Mouse (Mus musculus) neural tube, embryonic 15.5 days (tissue): ENCODE measurements around the gene Gm49387. TPM values are rescaled to one million over a fixed set of nuclear protein-coding genes. Genes with fewer than 3 reads are reported as not detected.

Source experiments
- ATAC-seq: fragments of 200-750 bp; cut with Nextera tagmentation; 2 replicates; pipeline ENCODE4 v1.8.0; 2017; ENCODE audit warnings: mild to moderate bottlenecking, moderate TSS enrichment, moderate library complexity; ENCODE audit not compliant: low FRiP score
- H3K27ac ChIP-seq: fragments of 300-500 bp; sonication (generic); replicated peaks from 2 replicates; pipeline ENCODE4 v1.5.1; 2015; ENCODE audit warnings: mild to moderate bottlenecking, inconsistent platforms
- H3K27me3 ChIP-seq: fragments of 300-500 bp; sonication (generic); replicated peaks from 2 replicates; pipeline ENCODE4 v1.6.1; 2015; ENCODE audit warnings: inconsistent platforms
- H3K36me3 ChIP-seq: fragments of 300-500 bp; sonication (generic); 2 replicates; pipeline ENCODE4 v1.6.1; 2015; ENCODE audit warnings: inconsistent platforms
- H3K4me1 ChIP-seq: fragments of 300-500 bp; sonication (generic); 2 replicates; pipeline ENCODE4 v1.6.1; 2015; ENCODE audit warnings: inconsistent platforms
- H3K4me2 ChIP-seq: fragments of 300-500 bp; sonication (generic); 2 replicates; pipeline ENCODE4 v1.6.1; 2015; ENCODE audit warnings: inconsistent platforms, mild to moderate bottlenecking, moderate library complexity
- H3K4me3 ChIP-seq: fragments of 300-500 bp; sonication (generic); replicated peaks from 2 replicates; pipeline ENCODE4 v1.5.1; 2015; ENCODE audit warnings: mild to moderate bottlenecking, inconsistent platforms
- H3K9ac ChIP-seq: fragments of 300-500 bp; sonication (generic); replicated peaks from 2 replicates; pipeline ENCODE4 v1.6.1; 2015; ENCODE audit warnings: mild to moderate bottlenecking, inconsistent platforms
- H3K9me3 ChIP-seq: fragments of 300-500 bp; sonication (generic); replicated peaks from 2 replicates; pipeline ENCODE4 v1.6.1; 2016; ENCODE audit warnings: inconsistent platforms
- WGBS: fragments of 180-500 bp; shearing (Covaris S2); methylation state at CpG from one replicate; pipeline ENCODE4 v1.1.7; 2015; ENCODE audit warnings: mixed read lengths; 5-methylcytosine and 5-hydroxymethylcytosine counted together
- polyA plus RNA-seq: library from polyadenylated mRNA; unstranded; fragments of >200 nt; fragmentation: Nextera tagmentation; extraction: Ambion mirVana; gene quantifications from 2 replicates; pipeline ENCODE4 v1.2.1, GENCODE M21; 2015

The Gm49387 gene
- polyA plus RNA-seq, 1 experiment from 2014 or later = 0.59 TPM

DNA sequence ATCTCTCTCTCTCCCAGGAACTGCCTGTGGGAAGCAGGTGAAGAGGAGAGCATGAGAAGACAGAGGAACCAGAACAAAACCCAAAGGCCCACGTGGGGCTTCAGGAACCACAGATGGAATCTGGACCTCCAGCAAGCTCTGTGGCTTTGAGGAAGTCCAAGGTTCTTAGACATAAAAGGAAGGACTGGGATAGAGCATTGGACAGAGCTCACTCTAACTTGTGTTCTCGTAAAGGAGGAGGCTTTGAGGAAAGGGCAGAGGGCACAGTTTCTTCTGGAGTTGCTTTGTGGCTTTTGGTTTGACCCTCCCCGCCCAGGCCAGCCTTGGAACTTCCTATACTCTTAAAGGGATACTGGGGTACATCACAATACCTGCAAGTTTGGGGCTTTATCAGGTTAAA is 108.0 kb downstream of the Gm49387 start:
- Histone ChIP-seq H3K4me1 (no peaks in the 10 kb centered on the region), H3K4me3 (no peak overlapping the region), H3K9me3 (no peaks in the 10 kb centered on the region), H3K27me3 (no peaks in the 10 kb centered on the region), H3K4me2 (no peak overlapping the region), H3K36me3 (no peaks in the 10 kb centered on the region), H3K9ac (no peak overlapping the region), H3K27ac (no peak overlapping the region)
- WGBS = 62% methylated on average over 3 of the region's 3 CpGs
- ATAC-seq = no peak

DNA sequence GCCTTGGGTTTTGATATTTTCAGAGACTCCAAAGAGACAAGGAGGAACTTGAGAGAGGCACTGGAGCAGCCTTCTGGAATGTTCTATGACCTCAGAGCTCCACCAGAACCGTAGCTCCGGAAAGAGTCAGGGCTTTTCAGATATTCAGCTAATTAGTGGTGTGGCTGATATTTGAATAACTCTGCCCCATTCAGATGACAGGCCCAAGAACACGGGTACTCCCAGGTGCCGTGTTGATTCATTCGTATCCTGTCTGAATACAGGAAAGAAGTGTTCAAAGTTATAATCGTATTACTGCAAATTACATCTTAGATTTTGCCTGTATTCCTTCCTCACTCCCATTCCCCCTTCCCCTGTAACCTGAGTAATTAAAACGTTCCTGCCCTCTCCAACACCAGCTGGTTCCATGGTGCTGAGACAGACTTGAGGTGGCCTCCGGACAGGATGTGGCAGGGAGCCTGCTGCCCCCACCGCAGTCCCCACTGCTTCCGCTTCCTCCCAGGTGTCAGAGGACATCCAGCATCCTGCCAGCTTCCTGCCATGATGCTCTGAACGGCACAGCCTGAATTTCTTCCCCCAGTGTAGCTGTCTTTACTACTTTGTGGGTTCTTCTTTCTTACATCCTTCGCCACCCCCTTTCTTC is 109.1 kb downstream of the Gm49387 start:
- ATAC-seq = no peak
- 82% methylated on average over 12 of the region's 12 CpGs for whole genome bisulfite sequencing
- Histone ChIP-seq H3K27me3 (no peaks in the 10 kb centered on the region), H3K4me3 (no peak overlapping the region), H3K4me1 (no peaks in the 10 kb centered on the region), H3K9me3 (no peaks in the 10 kb centered on the region), H3K9ac (no peak overlapping the region), H3K27ac (no peak overlapping the region), H3K36me3 (no peaks in the 10 kb centered on the region), H3K4me2 (no peak overlapping the region)

DNA sequence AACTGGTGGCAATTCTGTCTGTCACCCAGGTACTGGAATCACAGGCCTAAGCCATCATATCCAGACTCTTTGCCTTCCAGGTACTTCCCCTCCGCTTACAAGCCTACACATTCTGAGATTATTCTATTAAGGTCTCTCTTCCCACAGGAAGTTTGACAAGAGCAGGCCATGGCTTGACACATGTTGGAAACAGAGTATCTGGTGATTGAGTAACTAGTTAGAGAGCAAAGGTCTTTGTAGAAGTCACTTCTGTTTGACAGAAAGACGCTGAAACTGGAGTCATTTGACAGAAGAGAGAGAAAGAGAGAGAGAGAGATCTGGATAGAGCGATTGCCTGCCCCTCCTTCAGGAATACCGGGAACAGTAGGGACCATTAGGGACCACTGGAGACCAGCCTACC is 109.8 kb downstream of the Gm49387 start:
- Histone ChIP-seq H3K4me1 (no peaks in the 10 kb centered on the region), H3K36me3 (no peaks in the 10 kb centered on the region), H3K27ac (no peak overlapping the region), H3K4me3 (no peak overlapping the region), H3K27me3 (no peaks in the 10 kb centered on the region), H3K9me3 (no peaks in the 10 kb centered on the region), H3K9ac (no peak overlapping the region), H3K4me2 (no peak overlapping the region)
- WGBS = 90% methylated on average over 4 of the region's 4 CpGs
- ATAC-seq = no peak

DNA sequence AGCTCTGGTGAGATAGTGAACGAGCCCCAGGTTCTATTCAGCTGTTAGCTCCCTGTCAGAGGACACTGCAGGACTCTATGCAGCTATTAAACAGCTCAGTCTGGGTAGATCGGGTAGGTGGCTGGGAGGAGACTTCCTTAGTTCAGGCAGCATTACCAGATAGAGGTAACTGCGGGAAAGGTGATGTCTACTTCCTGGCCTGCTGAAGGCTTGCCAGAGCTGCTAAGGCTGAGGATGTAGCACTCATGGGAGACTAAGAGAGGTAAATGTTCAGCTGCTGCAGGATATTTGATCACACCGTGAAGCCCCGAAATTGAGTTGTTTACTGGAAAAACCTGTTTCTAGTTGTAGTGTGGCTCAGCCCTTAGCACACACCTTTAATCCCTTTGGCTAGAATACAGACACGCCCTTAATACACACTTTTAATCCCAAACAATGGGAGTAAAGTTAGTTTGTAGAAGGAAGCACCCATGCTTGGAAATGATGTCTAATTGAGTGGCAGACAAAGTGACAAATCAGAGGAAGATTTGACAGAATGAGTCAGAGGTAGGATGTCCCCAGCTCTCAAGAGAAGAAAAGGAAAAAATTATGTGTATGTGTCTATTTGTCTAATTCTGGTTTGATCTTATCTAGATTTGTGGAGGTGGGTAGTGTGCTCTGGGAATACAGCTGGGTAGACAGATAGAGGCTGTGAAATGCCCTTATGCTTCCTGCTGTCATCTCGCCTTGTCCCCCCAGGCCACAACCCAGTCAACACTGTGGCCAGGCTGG is 115.5 kb downstream of the Gm49387 start:
- no peak for ATAC-seq
- H3K27ac ChIP-seq = no peak overlapping the region
- no peak overlapping the region for H3K4me2 ChIP-seq
- WGBS = 82% methylated on average over 7 of the region's 7 CpGs
- H3K9me3 ChIP-seq = no peaks in the 10 kb centered on the region
- H3K9ac ChIP-seq = no peak overlapping the region
- no peaks in the 10 kb centered on the region for H3K4me1 ChIP-seq
- H3K4me3 ChIP-seq = no peak overlapping the region
- H3K27me3 ChIP-seq = no peaks in the 10 kb centered on the region
- H3K36me3 ChIP-seq = no peaks in the 10 kb centered on the region

DNA sequence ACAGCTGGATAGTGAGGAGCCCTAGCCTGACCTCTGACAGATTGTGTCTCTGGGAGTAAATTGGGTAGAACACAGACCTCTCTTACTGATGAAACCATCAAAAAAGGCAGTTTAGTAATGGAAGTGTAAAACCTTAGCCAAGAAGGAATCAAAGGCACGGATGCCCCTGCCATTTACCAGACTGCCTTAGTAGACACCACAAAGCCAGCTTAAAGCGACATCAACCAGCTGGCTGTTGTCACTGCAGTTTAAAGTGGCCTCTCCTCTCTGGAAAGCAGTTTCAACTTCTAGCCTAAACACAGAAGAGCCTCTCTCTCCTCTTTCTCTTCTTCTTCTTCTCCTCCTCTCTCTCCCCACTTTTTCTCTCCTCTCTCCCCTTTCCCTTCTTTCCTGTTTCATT is 119.4 kb downstream of the Gm49387 start:
- H3K27ac ChIP-seq = no peak overlapping the region
- H3K9ac ChIP-seq = no peak overlapping the region
- H3K27me3 ChIP-seq = no peaks in the 10 kb centered on the region
- no peaks in the 10 kb centered on the region for H3K36me3 ChIP-seq
- ATAC-seq = no peak
- no peaks in the 10 kb centered on the region for H3K4me1 ChIP-seq
- no peak overlapping the region for H3K4me2 ChIP-seq
- no peak overlapping the region for H3K4me3 ChIP-seq
- no peaks in the 10 kb centered on the region for H3K9me3 ChIP-seq
- WGBS = 74% methylated on average over 2 of the region's 2 CpGs

DNA sequence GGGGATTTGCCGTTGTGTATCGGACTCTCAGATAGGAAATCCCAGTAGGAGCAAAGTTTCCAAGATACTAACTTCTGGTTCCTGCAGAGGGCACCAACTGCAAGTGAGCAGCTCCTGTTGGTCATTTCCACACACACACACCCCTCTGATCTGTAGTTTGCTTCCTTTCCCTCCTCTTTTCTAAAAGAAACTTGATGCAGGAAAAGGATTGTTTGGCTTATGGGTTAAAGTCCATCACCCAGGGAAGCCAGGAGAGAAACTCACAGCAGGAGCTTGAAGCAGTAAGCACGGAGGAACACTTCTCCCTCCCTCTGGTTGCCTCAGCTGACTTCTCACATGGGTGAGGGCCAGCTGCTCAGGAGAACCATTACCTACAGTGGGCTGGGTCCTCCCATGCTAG is 121.5 kb downstream of the Gm49387 start:
- Histone ChIP-seq H3K27me3 (no peaks in the 10 kb centered on the region), H3K9me3 (no peaks in the 10 kb centered on the region; the same call in 1 of the 2 replicates), H3K27ac (no peak overlapping the region), H3K4me1 (no peaks in the 10 kb centered on the region), H3K4me3 (no peak overlapping the region), H3K4me2 (no peak overlapping the region), H3K9ac (no peak overlapping the region), H3K36me3 (no peaks in the 10 kb centered on the region)
- ATAC-seq = no peak
- WGBS = 59% methylated on average over 3 of the region's 3 CpGs

DNA sequence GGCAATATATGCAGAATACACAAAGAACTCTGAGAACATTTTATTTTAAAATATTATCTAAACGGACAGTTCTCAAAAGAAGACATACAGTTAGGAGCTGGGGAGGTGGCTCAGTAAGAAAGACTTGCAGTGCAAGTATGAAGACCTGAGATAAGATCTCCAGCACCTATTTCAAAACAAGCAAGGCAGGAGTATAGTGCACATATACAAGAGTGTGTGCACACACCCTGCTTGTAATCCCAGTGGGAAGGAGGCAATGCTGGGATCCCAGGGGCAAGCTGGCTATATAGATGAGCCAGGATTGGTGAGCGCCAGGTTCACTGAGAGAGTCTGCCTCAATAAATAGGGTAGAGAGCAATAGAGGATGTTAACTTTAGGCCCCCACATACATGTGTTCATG is 124.8 kb downstream of the Gm49387 start:
- Histone ChIP-seq H3K4me2 (no peak overlapping the region), H3K9me3 (no peaks in the 10 kb centered on the region; the same call in 1 of the 2 replicates), H3K4me1 (no peaks in the 10 kb centered on the region), H3K27me3 (no peaks in the 10 kb centered on the region), H3K9ac (no peak overlapping the region), H3K36me3 (no peaks in the 10 kb centered on the region), H3K27ac (no peak overlapping the region), H3K4me3 (no peak overlapping the region)
- 88% methylated on average over 2 of the region's 2 CpGs for WGBS
- ATAC-seq = no peak

DNA sequence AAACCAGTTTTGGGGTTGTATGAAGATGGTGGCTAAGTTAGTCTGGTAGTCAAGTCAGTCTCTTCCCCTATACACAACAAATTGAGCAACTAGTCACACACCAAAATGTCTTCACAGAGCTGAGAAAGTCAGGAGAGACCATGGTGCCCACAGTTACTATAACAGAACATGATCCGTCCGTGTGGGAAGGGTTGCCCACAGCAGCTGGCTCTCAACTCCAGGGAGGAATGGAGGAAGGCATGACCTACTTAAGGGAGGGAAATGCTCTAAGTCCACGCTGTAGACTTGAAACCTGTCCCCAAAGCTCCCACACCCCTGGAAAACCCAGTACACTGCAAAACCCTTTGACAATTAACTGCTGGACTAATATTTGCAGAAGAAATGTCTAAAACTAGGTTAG is 130.4 kb downstream of the Gm49387 start:
- H3K36me3 ChIP-seq = peaks cover 44% of the 10 kb centered on the region

DNA sequence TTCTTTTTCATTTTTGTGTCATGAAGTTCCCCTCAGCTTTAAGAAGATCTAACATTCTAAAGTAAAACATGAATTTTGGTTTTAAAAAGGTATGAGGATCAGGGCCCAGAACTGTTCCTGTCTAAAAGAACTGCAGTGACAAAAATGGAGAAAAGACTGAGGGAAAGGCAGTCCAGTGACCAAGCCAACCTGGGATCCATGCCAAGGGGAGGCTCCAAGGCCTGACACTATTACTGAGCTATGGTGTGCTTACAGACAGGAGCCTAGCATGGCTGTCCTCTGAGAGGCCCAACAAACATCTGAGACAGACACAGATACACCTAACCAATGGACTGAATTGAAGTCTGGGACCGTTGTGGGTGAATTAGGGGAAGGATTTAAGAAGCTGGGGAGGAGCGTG is 130.8 kb downstream of the Gm49387 start:
- ATAC-seq = no peak
- peaks cover 48% of the 10 kb centered on the region for H3K36me3 ChIP-seq
- H3K9ac ChIP-seq = no peak overlapping the region

More for the DNA sequence above, 130.4 kb downstream of the Gm49387 start:
- no peak for ATAC-seq
- H3K9ac ChIP-seq = no peak overlapping the region
- H3K4me2 ChIP-seq = no peak overlapping the region
- H3K27me3 ChIP-seq = no peaks in the 10 kb centered on the region
- H3K9me3 ChIP-seq = no peaks in the 10 kb centered on the region; the same call in 1 of the 2 replicates
- H3K4me1 ChIP-seq = no peaks in the 10 kb centered on the region
- no peak overlapping the region for H3K27ac ChIP-seq
- no peak overlapping the region for H3K4me3 ChIP-seq
- WGBS = 86% methylated on average over 3 of the region's 3 CpGs

DNA sequence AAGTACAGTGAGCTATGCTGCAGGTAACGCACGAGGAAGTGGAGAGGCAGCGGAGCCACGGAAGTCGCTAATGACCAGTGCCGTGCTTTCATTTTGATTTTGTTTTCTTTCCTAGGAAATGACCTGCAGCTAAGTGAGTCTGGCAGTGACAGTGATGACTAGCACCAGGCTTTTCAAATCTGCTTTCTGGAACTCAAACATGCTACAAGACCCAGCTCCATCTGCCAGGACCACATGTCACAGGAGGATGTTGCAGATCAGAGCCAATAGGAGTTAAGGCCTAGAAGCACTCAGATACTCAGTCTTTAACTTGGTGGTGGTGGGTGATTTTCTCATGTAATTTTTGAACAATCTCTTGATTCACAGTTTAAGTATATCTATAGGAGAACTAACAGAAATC is 134.2 kb downstream of the Gm49387 start:
- 97% methylated on average over 6 of the region's 6 CpGs for WGBS
- no peak overlapping the region for H3K27ac ChIP-seq
- H3K36me3 ChIP-seq = peaks cover 80% of the 10 kb centered on the region
- H3K4me3 ChIP-seq = no peak overlapping the region
- H3K9ac ChIP-seq = no peak overlapping the region
- no peaks in the 10 kb centered on the region for H3K9me3 ChIP-seq
- no peaks in the 10 kb centered on the region for H3K27me3 ChIP-seq
- no peak overlapping the region for H3K4me2 ChIP-seq
- no peaks in the 10 kb centered on the region for H3K4me1 ChIP-seq
- no peak for ATAC-seq

More for the DNA sequence above, 130.8 kb downstream of the Gm49387 start:
- Histone ChIP-seq H3K27me3 (no peaks in the 10 kb centered on the region), H3K27ac (no peak overlapping the region), H3K4me1 (no peaks in the 10 kb centered on the region), H3K4me3 (no peak overlapping the region), H3K4me2 (no peak overlapping the region), H3K9me3 (no peaks in the 10 kb centered on the region; the same call in 1 of the 2 replicates)
- 97% methylated on average over 2 of the region's 2 CpGs for WGBS

DNA sequence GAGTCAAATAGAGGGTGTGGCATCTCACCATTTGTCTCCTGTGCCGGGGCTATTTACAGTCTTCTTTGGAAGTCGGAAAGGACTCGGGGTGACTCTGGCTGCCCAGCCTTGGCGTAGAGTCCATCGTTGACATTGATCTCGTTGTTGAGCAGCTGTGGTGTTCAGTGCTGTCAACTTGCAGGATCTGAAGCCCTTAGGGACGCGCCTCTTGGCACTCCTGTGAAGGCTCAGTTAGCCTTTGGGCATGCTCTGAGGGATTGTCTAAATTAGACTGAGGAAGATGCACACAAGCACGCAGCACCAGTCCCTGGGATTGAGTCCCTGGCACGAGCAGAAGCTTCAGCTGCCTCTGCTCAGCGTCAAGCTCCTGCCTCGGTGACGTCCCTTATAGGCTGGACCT is 137.3 kb downstream of the Gm49387 start:
- H3K36me3 ChIP-seq = peaks cover 83% of the 10 kb centered on the region
- WGBS = 91% methylated on average over 13 of the region's 13 CpGs
- H3K27ac ChIP-seq = no peak overlapping the region
- H3K9ac ChIP-seq = no peak overlapping the region
- H3K4me3 ChIP-seq = no peak overlapping the region
- no peak for ATAC-seq
- no peaks in the 10 kb centered on the region for H3K4me1 ChIP-seq
- H3K4me2 ChIP-seq = no peak overlapping the region
- H3K27me3 ChIP-seq = no peaks in the 10 kb centered on the region
- no peaks in the 10 kb centered on the region for H3K9me3 ChIP-seq
